Mouse (Mus musculus) MEL (cell line): ENCODE measurements around the gene Nisch. TPM values are rescaled to one million over a fixed set of nuclear protein-coding genes. Genes with fewer than 3 reads are reported as not detected.

Experiments
- DNase-seq: peaks from one replicate; pipeline ENCODE4 v3.0.0; 2011; ENCODE audit warnings: low read depth, low spot score
- H3K27ac ChIP-seq: 2 replicates; pipeline ENCODE4 v1.5.1; 2012; ENCODE audit warnings: low read depth, mild to moderate bottlenecking, control low read depth, low read length, moderate library complexity; ENCODE audit not compliant: control insufficient read depth
- H3K27me3 ChIP-seq, 2 experiments: fragments of 150-350 bp in 1 of 2; sonication (generic) in 1 of 2; 2 replicates each; pipeline ENCODE4 v1.6.1; 2012; ENCODE audit warnings: low read length in 2 of 2, mild to moderate bottlenecking in 2 of 2, improper control_type of control experiment in 1 of 2, moderate library complexity in 1 of 2; ENCODE audit not compliant: insufficient read depth in 2 of 2, control insufficient read depth in 1 of 2
- H3K36me3 ChIP-seq, 2 experiments: 2 replicates each; pipeline ENCODE4 v1.6.1; 2012 to 2014; ENCODE audit warnings: low read length in 2 of 2, improper control_type of control experiment in 1 of 2, inconsistent platforms in 1 of 2, mild to moderate bottlenecking in 1 of 2; ENCODE audit not compliant: insufficient read depth in 2 of 2, control insufficient read depth in 1 of 2
- H3K4me1 ChIP-seq, 2 experiments: fragments of 150-350 bp in 1 of 2; sonication (generic) in 1 of 2; 2 replicates each; pipeline ENCODE4 v1.6.1; 2012; ENCODE audit warnings: low read length in 2 of 2, improper control_type of control experiment in 1 of 2, mild to moderate bottlenecking in 1 of 2; ENCODE audit not compliant: insufficient read depth in 2 of 2, control insufficient read depth in 1 of 2
- H3K4me3 ChIP-seq, 2 experiments: fragments of 150-350 bp in 1 of 2; sonication (generic) in 1 of 2; 2 replicates each; pipeline ENCODE4 v1.5.1; 2012; ENCODE audit warnings: low read depth in 2 of 2, low read length in 2 of 2, mild to moderate bottlenecking in 2 of 2, moderate library complexity in 2 of 2, control low read depth in 1 of 2, improper control_type of control experiment in 1 of 2; ENCODE audit not compliant: control insufficient read depth in 1 of 2, insufficient read depth in 1 of 2
- H3K79me2 ChIP-seq: 2 replicates; pipeline ENCODE4 v1.6.1; 2012; ENCODE audit warnings: mild to moderate bottlenecking, low read length, moderate library complexity; ENCODE audit not compliant: control insufficient read depth, poor library complexity, insufficient read depth
- H3K9ac ChIP-seq: 2 replicates; pipeline ENCODE4 v1.6.1; 2012; ENCODE audit warnings: low read depth, mild to moderate bottlenecking, control low read depth, low read length, moderate library complexity; ENCODE audit not compliant: control insufficient read depth, poor library complexity, severe bottlenecking
- H3K9me3 ChIP-seq: fragments of 150-350 bp; sonication (generic); replicated peaks from 2 replicates; pipeline ENCODE4 v1.6.1; 2012; ENCODE audit warnings: mild to moderate bottlenecking, low read length, improper control_type of control experiment, moderate library complexity; ENCODE audit not compliant: insufficient read depth
- BHLHE40 ChIP-seq: IDR thresholded peaks from 2 replicates; pipeline ENCODE4 v1.6.1; 2012; ENCODE audit warnings: low read depth, mild to moderate bottlenecking, inconsistent platforms, low read length, improper control_type of control experiment, borderline replicate concordance
- CHD1 ChIP-seq: IDR thresholded peaks from 2 replicates; pipeline ENCODE4 v1.6.1; 2012; ENCODE audit warnings: low read depth, mild to moderate bottlenecking, inconsistent platforms, low read length, improper control_type of control experiment
- CHD2 ChIP-seq: IDR thresholded peaks from 2 replicates; pipeline ENCODE4 v1.6.1; 2011; ENCODE audit warnings: low read length, improper control_type of control experiment
- CTCF ChIP-seq, 3 experiments: IDR thresholded peaks in 2 of 3; conservative IDR thresholded peaks in 1 of 3; 2 replicates each; pipeline ENCODE4 v1.5.1; 2011 to 2012; ENCODE audit warnings: low read length in 3 of 3, low read depth in 2 of 3, mild to moderate bottlenecking in 2 of 3, improper control_type of control experiment in 1 of 3, inconsistent platforms in 1 of 3, mixed read lengths in 1 of 3, moderate library complexity in 1 of 3; ENCODE audit not compliant: control insufficient read depth in 1 of 3, insufficient read depth in 1 of 3, poor library complexity in 1 of 3, severe bottlenecking in 1 of 3
- E2F4 ChIP-seq: IDR thresholded peaks from 2 replicates; pipeline ENCODE4 v1.6.1; 2011; ENCODE audit warnings: low read depth, low read length, improper control_type of control experiment, borderline replicate concordance
- ELF1 ChIP-seq: IDR thresholded peaks from 2 replicates; pipeline ENCODE4 v1.6.1; 2014; ENCODE audit warnings: low read depth, mild to moderate bottlenecking, inconsistent platforms, low read length, improper control_type of control experiment, moderate library complexity
- EP300 ChIP-seq, 2 experiments: IDR thresholded peaks; 2 replicates each; pipeline ENCODE4 v1.6.1; 2011; ENCODE audit warnings: improper control_type of control experiment in 2 of 2, low read length in 2 of 2, low read depth in 1 of 2, mild to moderate bottlenecking in 1 of 2
- GATA1 ChIP-seq: IDR thresholded peaks from 2 replicates; pipeline ENCODE4 v1.6.1; 2011; ENCODE audit warnings: low read depth, low read length, improper control_type of control experiment
- JUND ChIP-seq: IDR thresholded peaks from 2 replicates; pipeline ENCODE4 v1.6.1; 2011; ENCODE audit warnings: low read depth, mild to moderate bottlenecking, improper control_type of control experiment, low read length
- KAT2A ChIP-seq: conservative IDR thresholded peaks from 2 replicates; pipeline ENCODE4 v1.6.1; 2012; ENCODE audit warnings: low read depth, low read length, improper control_type of control experiment, inconsistent platforms
- MAX ChIP-seq: IDR thresholded peaks from 2 replicates; pipeline ENCODE4 v1.6.1; 2011; ENCODE audit warnings: low read length, improper control_type of control experiment
- MAZ ChIP-seq: IDR thresholded peaks from 2 replicates; pipeline ENCODE4 v1.6.1; 2012; ENCODE audit warnings: low read depth, mild to moderate bottlenecking, inconsistent platforms, low read length, improper control_type of control experiment
- MXI1 ChIP-seq: IDR thresholded peaks from 2 replicates; pipeline ENCODE4 v1.6.1; 2011; ENCODE audit warnings: mild to moderate bottlenecking, low read depth, low read length, improper control_type of control experiment
- MYC ChIP-seq: IDR thresholded peaks from 2 replicates; pipeline ENCODE4 v1.6.1; 2011; ENCODE audit warnings: low read depth, mild to moderate bottlenecking, low read length, improper control_type of control experiment, moderate library complexity
- POLR2A ChIP-seq, 2 experiments: IDR thresholded peaks; 2 replicates each; pipeline ENCODE4 v1.6.1; 2011 to 2012; ENCODE audit warnings: low read length in 2 of 2, mild to moderate bottlenecking in 2 of 2, control low read depth in 1 of 2, improper control_type of control experiment in 1 of 2, low read depth in 1 of 2, moderate library complexity in 1 of 2; ENCODE audit not compliant: control insufficient read depth in 1 of 2, insufficient read depth in 1 of 2, poor library complexity in 1 of 2
- POLR2AphosphoS2 ChIP-seq: IDR thresholded peaks from 2 replicates; pipeline ENCODE4 v1.6.1; 2011; ENCODE audit warnings: low read length, improper control_type of control experiment
- POLR2AphosphoS5 ChIP-seq: IDR thresholded peaks from 2 replicates; pipeline ENCODE4 v1.6.1; 2012; ENCODE audit warnings: low read depth, borderline replicate concordance, mild to moderate bottlenecking, inconsistent platforms, low read length, moderate library complexity, mixed read lengths
- SIN3A ChIP-seq: IDR thresholded peaks from 2 replicates; pipeline ENCODE4 v1.6.1; 2012; ENCODE audit warnings: low read length, improper control_type of control experiment, inconsistent platforms
- TAL1 ChIP-seq: IDR thresholded peaks from 2 replicates; pipeline ENCODE4 v1.6.1; 2012; ENCODE audit warnings: mild to moderate bottlenecking, inconsistent platforms, low read length, moderate library complexity, mixed read lengths
- UBTF ChIP-seq: IDR thresholded peaks from 2 replicates; pipeline ENCODE4 v1.6.1; 2012; ENCODE audit warnings: low read depth, mild to moderate bottlenecking, inconsistent platforms, low read length, improper control_type of control experiment, moderate library complexity, borderline replicate concordance; ENCODE audit not compliant: insufficient read depth
- USF1 ChIP-seq: IDR thresholded peaks from 2 replicates; pipeline ENCODE4 v1.6.1; 2014; ENCODE audit warnings: low read depth, mild to moderate bottlenecking, inconsistent platforms, low read length, improper control_type of control experiment, moderate library complexity
- USF2 ChIP-seq, 2 experiments: IDR thresholded peaks; 2 replicates each; pipeline ENCODE4 v1.6.1; 2011 to 2012; ENCODE audit warnings: improper control_type of control experiment in 2 of 2, low read length in 2 of 2, borderline replicate concordance in 1 of 2, inconsistent platforms in 1 of 2, low read depth in 1 of 2, mild to moderate bottlenecking in 1 of 2; ENCODE audit not compliant: insufficient read depth in 1 of 2
- ZKSCAN1 ChIP-seq: IDR thresholded peaks from 2 replicates; pipeline ENCODE4 v1.6.1; 2012; ENCODE audit warnings: low read depth, mild to moderate bottlenecking, inconsistent platforms, low read length, improper control_type of control experiment, moderate library complexity
- ZNF384 ChIP-seq: IDR thresholded peaks from 2 replicates; pipeline ENCODE4 v1.6.1; 2012; ENCODE audit warnings: low read depth, mild to moderate bottlenecking, inconsistent platforms, low read length, improper control_type of control experiment
- polyA plus RNA-seq, 2 experiments: library from polyadenylated mRNA; stranded (reverse) in 1 of 2; unstranded in 1 of 2; fragments of >175 nt in 1 of 2; fragments of >200 nt in 1 of 2; gene quantifications; 2 replicates each; pipeline versions ENCODE4 v1.2.1 to v1.2.4; 2012; ENCODE audit warnings: low replicate concordance in 2 of 2, low read depth in 1 of 2; ENCODE audit not compliant: insufficient read length in 2 of 2, insufficient read depth in 1 of 2, missing spikeins in 1 of 2
- total RNA-seq: library from RNA; depleted of rRNA; stranded (reverse); fragments of 300-350 nt; gene quantifications from 2 replicates; pipeline ENCODE4 v1.2.3, GENCODE M21; 2012

Nisch gene
- total and polyA plus RNA-seq, 3 experiments = 53.0 to 154 TPM; not detected in 1

DNA sequence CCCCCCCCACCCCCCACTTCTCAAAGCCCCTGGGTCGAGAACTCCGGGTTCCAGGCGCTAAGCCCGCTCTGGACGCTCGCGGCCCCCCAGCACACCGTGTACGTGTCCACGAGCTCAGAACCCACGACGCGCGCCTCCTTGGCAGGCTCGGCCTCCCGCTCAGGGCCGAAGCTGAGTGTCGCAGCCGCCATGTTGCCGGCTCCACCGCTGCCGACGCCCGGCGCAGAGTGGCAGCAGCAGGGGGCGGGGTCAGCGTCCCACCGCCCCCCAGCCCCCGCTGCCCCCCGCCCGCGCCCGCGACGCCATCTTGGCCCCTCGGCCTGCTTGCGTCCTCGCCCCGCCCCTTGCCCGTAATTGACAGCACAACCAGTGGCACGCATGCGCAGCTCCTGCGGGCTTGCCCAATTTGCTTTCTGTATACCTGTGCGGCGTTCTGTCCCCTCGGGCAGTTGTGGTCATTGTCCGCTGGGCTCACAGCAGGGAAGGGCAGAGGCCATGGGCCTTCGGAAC lies 10.2 kb downstream of the Nisch start (continued):
- TF ChIP-seq CTCF (IDR thresholded peaks at IDR 0.05 in 2 of 3, conservative IDR thresholded peaks at IDR 0.05 in 1 of 3; ENCODE audit: control insufficient read depth in 1 of 3, insufficient read depth in 1 of 3, low read depth in 2 of 3, low read length in 3 of 3, poor library complexity in 1 of 3, severe bottlenecking in 1 of 3) (no peak), KAT2A (no peak; the same call in 1 of the 2 replicates)

GRCm38 (mm10) chr14:31205562-31206467 lies 10.9 kb downstream of the Nisch start:
- H3K79me2 ChIP-seq = peaks cover 19% of the 10 kb centered on the region
- DNase-seq = peak; percentile 68
- peak overlapping the region; percentile 84 to 98 for H3K4me3 ChIP-seq
- no peaks in the 10 kb centered on the region for H3K9me3 ChIP-seq
- no peaks in the 10 kb centered on the region for H3K27me3 ChIP-seq
- peaks cover 3 to 11% of the 10 kb centered on the region in 2 experiments; a peak in 3 of 4 replicates for H3K4me1 ChIP-seq
- H3K36me3 ChIP-seq = peaks cover 3 to 18% of the 10 kb centered on the region in 2 experiments; a peak in 3 of 4 replicates
- H3K27ac ChIP-seq = peak overlapping the region; percentile 62
- peak overlapping the region; percentile 99 for H3K9ac ChIP-seq
- TF ChIP-seq SIN3A (0 out of 2 replicates have a peak, but pooled peaks have one; percentile 51), USF1 (0 out of 2 replicates have a peak, but pooled peaks have one; percentile 2), MXI1 (no peak), MYC (no peak), MAZ (peak; percentile 26; the same call in 1 of the 2 replicates), TAL1 (no peak), MAX (0 out of 2 replicates have a peak, but pooled peaks have one; percentile 12)
- TF ChIP-seq, all 39 proteins: peak for 4

GRCm38 (mm10) chr14:31205244-31205561 lies 11.5 kb downstream of the Nisch start:
- Histone ChIP-seq H3K4me1 (peaks cover 3 to 11% of the 10 kb centered on the region in 2 experiments; a peak in 3 of 4 replicates), H3K27me3 (no peaks in the 10 kb centered on the region), H3K27ac (no peak overlapping the region), H3K4me3 (peak overlapping the region; percentile 84 to 98), H3K9ac (peak overlapping the region; percentile 99), H3K79me2 (peaks cover 19% of the 10 kb centered on the region), H3K9me3 (no peaks in the 10 kb centered on the region), H3K36me3 (peaks cover 3 to 18% of the 10 kb centered on the region in 2 experiments; a peak in 3 of 4 replicates)
- TF ChIP-seq EP300 (IDR thresholded peaks at IDR 0.05; ENCODE audit: low read depth in 1 of 2, low read length in 2 of 2) = no peak
- no peak for TF ChIP-seq UBTF
- no peak for TF ChIP-seq MXI1
- no peak for TF ChIP-seq KAT2A
- TF ChIP-seq BHLHE40 = no peak
- TF ChIP-seq JUND = no peak
- no peak for TF ChIP-seq USF1
- no peak for TF ChIP-seq POLR2A (IDR thresholded peaks at IDR 0.05; ENCODE audit: control insufficient read depth in 1 of 2, insufficient read depth in 1 of 2, low read depth in 1 of 2, low read length in 2 of 2, poor library complexity in 1 of 2)
- TF ChIP-seq CHD2 = no peak
- no peak for TF ChIP-seq E2F4
- no peak for TF ChIP-seq ZKSCAN1
- TF ChIP-seq ELF1 = no peak
- TF ChIP-seq POLR2AphosphoS5 = no peak
- TF ChIP-seq GATA1 = no peak
- TF ChIP-seq TAL1 = no peak
- no peak for TF ChIP-seq CHD1
- no peak for TF ChIP-seq POLR2AphosphoS2
- no peak for TF ChIP-seq ZNF384
- no peak for TF ChIP-seq USF2 (IDR thresholded peaks at IDR 0.05; ENCODE audit: borderline replicate concordance in 1 of 2, insufficient read depth in 1 of 2, low read depth in 1 of 2, low read length in 2 of 2)
- no peak for DNase-seq
